Mouse (Mus musculus) forebrain, embryonic 13.5 days (tissue): ENCODE results near the gene Slc12a5. TPM values are rescaled to one million over a fixed set of nuclear protein-coding genes. Genes with fewer than 3 reads are reported as not detected.

Experiments
- ATAC-seq: fragments of 200-750 bp; cut with Nextera tagmentation; 2 replicates; pipeline ENCODE4 v1.8.0; 2017
- H3K27ac ChIP-seq: fragments of 300-500 bp; sonication (generic); 2 replicates; pipeline ENCODE4 v1.5.1; 2015; ENCODE audit warnings: inconsistent platforms, mild to moderate bottlenecking, moderate library complexity
- H3K27me3 ChIP-seq: fragments of 300-500 bp; sonication (generic); 2 replicates; pipeline ENCODE4 v1.6.1; 2015; ENCODE audit warnings: mild to moderate bottlenecking, inconsistent platforms
- H3K36me3 ChIP-seq: fragments of 300-500 bp; sonication (generic); 2 replicates; pipeline ENCODE4 v1.6.1; 2015; ENCODE audit warnings: mild to moderate bottlenecking, inconsistent platforms; ENCODE audit not compliant: poor library complexity, severe bottlenecking
- H3K4me1 ChIP-seq: fragments of 300-500 bp; sonication (generic); 2 replicates; pipeline ENCODE4 v1.6.1; 2015; ENCODE audit warnings: inconsistent platforms
- H3K4me2 ChIP-seq: fragments of 300-500 bp; sonication (generic); 2 replicates; pipeline ENCODE4 v1.6.1; 2015; ENCODE audit warnings: inconsistent platforms, mild to moderate bottlenecking, moderate library complexity
- H3K4me3 ChIP-seq: fragments of 300-500 bp; sonication (generic); 2 replicates; pipeline ENCODE4 v1.5.1; 2015; ENCODE audit warnings: mild to moderate bottlenecking, inconsistent platforms
- H3K9ac ChIP-seq: fragments of 300-500 bp; sonication (generic); 2 replicates; pipeline ENCODE4 v1.6.1; 2015; ENCODE audit warnings: mild to moderate bottlenecking, inconsistent platforms
- H3K9me3 ChIP-seq: fragments of 300-500 bp; sonication (generic); replicated peaks from 2 replicates; pipeline ENCODE4 v1.6.1; 2016; ENCODE audit warnings: inconsistent platforms
- WGBS: fragments of 180-500 bp; shearing (Covaris S2); methylation state at CpG from one replicate; pipeline ENCODE4 v1.1.7; 2015; 5-methylcytosine and 5-hydroxymethylcytosine counted together
- polyA plus RNA-seq: library from polyadenylated mRNA; unstranded; fragments of >200 nt; fragmentation: Nextera tagmentation; extraction: Ambion mirVana; gene quantifications from 2 replicates; pipeline ENCODE4 v1.2.1, GENCODE M21; 2015

Gene Slc12a5
- polyA plus RNA-seq, 1 experiment from 2014 or later = 5.7 TPM

DNA sequence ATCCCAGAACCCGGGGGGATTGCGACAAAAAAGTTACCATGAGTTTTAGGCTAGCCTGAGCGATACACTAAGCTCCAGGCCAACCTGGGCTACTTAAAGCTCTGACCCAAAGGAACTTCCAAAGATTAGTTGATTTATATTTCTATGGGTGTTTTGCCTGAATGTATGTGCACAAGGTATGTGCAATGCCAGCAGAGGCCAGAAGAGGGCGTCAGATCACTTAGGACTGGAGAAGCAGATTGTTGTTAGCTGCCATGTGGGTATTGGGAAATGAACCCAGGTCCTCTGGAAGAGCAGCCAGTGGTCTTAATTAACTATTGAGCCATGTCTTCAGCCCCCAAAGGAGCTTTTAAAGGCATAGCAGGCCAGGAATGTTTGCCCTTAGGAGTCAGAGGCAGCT lies 8.9 kb upstream of the Slc12a5 start:
- WGBS = 82% methylated on average over 4 of the region's 4 CpGs
- H3K9me3 ChIP-seq = no peaks in the 10 kb centered on the region; the same call in 1 of the 2 replicates
- no peak overlapping the region for H3K4me2 ChIP-seq
- ATAC-seq = no peak
- H3K27ac ChIP-seq = no peak overlapping the region
- H3K9ac ChIP-seq = no peak overlapping the region
- H3K27me3 ChIP-seq = peaks cover 87% of the 10 kb centered on the region
- H3K4me3 ChIP-seq = no peak overlapping the region
- H3K4me1 ChIP-seq = peaks cover 13% of the 10 kb centered on the region
- no peaks in the 10 kb centered on the region for H3K36me3 ChIP-seq

DNA sequence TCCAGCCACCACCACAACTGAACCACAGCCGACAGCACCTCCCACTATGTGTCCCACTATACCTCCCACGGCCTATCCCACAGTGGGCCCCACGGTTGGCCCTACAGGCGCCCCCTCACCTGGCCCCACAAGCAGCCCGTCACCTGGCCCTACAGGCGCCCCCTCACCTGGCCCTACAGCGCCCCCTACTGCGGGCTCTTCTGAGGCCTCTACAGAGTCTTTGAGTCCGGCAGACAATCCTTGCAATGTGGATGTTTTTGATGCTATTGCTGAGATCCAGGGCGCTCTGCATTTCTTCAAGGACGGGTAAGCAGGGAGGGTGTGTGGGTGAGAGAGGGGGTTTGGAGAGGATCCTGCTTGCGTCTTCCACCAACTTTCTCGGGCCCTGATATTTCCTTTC lies 8.2 kb upstream of the Slc12a5 start:
- Histone ChIP-seq H3K36me3 (no peaks in the 10 kb centered on the region), H3K9ac (no peak overlapping the region), H3K4me1 (peaks cover 13% of the 10 kb centered on the region), H3K4me3 (no peak overlapping the region), H3K4me2 (no peak overlapping the region), H3K9me3 (no peaks in the 10 kb centered on the region; the same call in 1 of the 2 replicates), H3K27me3 (peaks cover 80% of the 10 kb centered on the region), H3K27ac (no peak overlapping the region)
- 41% methylated on average over 13 of the region's 13 CpGs for WGBS
- no peak for ATAC-seq

DNA sequence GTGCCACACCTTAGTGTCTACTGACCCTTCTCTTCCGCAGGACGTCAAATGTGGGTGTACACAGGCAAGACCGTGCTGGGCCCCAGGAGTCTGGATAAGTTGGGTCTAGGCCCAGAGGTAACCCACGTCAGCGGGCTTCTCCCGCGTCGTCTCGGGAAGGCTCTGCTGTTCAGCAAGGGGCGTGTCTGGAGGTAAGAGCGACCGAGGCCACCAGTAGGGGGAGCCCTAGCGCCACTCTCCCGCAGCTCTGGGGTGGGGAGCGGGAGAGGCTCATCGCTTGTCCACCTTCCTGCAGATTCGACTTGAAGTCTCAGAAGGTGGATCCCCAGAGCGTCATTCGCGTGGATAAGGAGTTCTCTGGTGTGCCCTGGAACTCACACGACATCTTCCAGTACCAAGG lies 7.4 kb upstream of the Slc12a5 start:
- WGBS = 1% methylated on average over 21 of the region's 21 CpGs
- no peak overlapping the region for H3K27ac ChIP-seq
- no peaks in the 10 kb centered on the region; the same call in 1 of the 2 replicates for H3K9me3 ChIP-seq
- peaks cover 11% of the 10 kb centered on the region for H3K4me1 ChIP-seq
- peak; percentile 84 for ATAC-seq
- no peak overlapping the region for H3K9ac ChIP-seq
- H3K36me3 ChIP-seq = no peaks in the 10 kb centered on the region
- H3K4me2 ChIP-seq = peak overlapping the region; percentile 11
- H3K4me3 ChIP-seq = peak overlapping the region; percentile 10; the same call in 1 of the 2 replicates
- H3K27me3 ChIP-seq = peaks cover 73% of the 10 kb centered on the region

DNA sequence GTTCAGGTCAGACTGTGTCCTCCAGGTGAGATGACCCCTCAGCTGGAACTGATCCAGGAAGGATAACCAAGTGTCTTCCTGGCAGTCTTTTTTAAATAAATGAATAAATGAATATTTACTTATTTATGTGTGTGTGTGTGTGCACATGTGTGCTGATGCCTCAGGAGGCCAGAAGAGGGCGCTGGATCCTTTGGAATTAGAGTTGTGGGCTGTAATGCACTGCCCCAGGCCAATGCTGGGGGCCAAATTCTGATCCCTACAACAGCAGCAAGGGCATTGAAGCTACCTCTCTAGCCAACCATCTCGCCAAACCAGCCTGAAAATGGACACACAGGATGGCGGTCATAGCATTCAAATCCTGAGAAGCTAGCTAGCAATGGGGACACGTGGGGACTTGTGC lies 4.9 kb upstream of the Slc12a5 start:
- Histone ChIP-seq H3K4me1 (peaks cover 9% of the 10 kb centered on the region; the same call in 1 of the 2 replicates), H3K9ac (no peak overlapping the region), H3K9me3 (no peaks in the 10 kb centered on the region; the same call in 1 of the 2 replicates), H3K27ac (no peak overlapping the region), H3K36me3 (no peaks in the 10 kb centered on the region), H3K4me3 (no peak overlapping the region), H3K4me2 (no peak overlapping the region), H3K27me3 (peaks cover 48% of the 10 kb centered on the region)
- ATAC-seq = no peak
- 72% methylated on average over 4 of the region's 4 CpGs for WGBS

DNA sequence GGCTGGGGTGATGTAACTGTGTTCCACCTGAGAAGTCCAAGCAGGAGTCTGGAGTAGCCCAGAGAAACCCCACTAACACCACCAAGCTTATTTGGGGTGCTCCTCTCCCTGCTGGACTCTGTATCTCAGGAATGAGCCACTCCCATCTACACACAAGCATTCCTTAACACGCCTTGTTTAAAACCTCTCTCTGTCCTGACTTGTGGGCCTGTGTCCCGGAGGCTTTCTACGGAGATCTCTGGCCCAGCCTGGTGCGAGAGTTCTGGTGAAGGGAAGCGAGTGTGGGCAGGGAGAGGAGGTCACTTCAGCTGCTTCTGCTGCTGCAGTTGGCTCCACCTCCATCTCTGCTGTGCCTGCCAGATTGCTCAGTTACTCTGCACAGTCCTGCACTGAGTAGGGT lies 4.4 kb upstream of the Slc12a5 start:
- no peak overlapping the region for H3K4me3 ChIP-seq
- H3K4me2 ChIP-seq = no peak overlapping the region
- H3K9ac ChIP-seq = no peak overlapping the region
- no peaks in the 10 kb centered on the region; the same call in 1 of the 2 replicates for H3K9me3 ChIP-seq
- peaks cover 12% of the 10 kb centered on the region; the same call in 1 of the 2 replicates for H3K4me1 ChIP-seq
- no peak for ATAC-seq
- WGBS = 79% methylated on average over 5 of the region's 5 CpGs
- peaks cover 43% of the 10 kb centered on the region for H3K27me3 ChIP-seq
- H3K27ac ChIP-seq = no peak overlapping the region
- no peaks in the 10 kb centered on the region for H3K36me3 ChIP-seq

DNA sequence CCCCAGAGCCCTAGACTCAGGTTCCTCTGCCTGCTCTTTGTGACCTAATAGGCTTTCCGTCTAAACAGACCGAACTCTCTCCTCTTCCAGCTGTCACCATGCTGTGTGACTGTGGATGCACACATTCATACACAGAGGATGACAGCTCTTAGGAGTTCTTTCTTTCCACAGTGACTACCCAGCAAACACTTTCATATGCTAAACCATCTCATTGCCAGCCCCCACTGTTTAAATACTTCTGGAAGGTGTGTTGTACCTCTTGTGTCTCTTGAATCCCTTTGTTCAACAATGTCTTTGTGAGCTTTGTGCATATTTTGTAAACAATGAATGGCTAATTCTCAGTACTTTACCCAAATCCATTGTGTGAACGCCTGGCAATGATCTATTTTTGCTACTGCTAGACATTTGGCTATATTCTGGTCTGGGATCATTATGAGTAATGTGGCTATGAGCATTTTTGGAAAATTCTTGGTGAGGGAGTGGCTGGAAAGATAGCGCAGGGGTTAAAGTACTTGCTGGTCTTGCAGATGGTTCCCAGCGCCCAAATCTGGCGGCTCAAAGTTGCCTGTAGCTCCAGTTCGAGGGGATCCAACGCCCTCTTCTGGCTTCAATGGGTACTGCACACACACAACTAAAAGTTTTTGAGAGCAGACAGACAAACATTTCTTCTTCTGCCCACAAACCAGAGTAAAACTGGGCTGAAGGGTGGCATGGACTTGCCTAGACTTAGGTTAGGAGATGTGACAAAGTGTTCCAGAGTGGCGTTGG lies 2.9 kb upstream of the Slc12a5 start:
- Histone ChIP-seq H3K4me2 (no peak overlapping the region), H3K27me3 (peaks cover 28% of the 10 kb centered on the region), H3K27ac (no peak overlapping the region), H3K4me3 (no peak overlapping the region), H3K9ac (no peak overlapping the region), H3K36me3 (no peaks in the 10 kb centered on the region), H3K4me1 (peaks cover 17% of the 10 kb centered on the region; the same call in 1 of the 2 replicates), H3K9me3 (no peaks in the 10 kb centered on the region)
- no peak for ATAC-seq
- WGBS = 65% methylated on average over 9 of the region's 9 CpGs

DNA sequence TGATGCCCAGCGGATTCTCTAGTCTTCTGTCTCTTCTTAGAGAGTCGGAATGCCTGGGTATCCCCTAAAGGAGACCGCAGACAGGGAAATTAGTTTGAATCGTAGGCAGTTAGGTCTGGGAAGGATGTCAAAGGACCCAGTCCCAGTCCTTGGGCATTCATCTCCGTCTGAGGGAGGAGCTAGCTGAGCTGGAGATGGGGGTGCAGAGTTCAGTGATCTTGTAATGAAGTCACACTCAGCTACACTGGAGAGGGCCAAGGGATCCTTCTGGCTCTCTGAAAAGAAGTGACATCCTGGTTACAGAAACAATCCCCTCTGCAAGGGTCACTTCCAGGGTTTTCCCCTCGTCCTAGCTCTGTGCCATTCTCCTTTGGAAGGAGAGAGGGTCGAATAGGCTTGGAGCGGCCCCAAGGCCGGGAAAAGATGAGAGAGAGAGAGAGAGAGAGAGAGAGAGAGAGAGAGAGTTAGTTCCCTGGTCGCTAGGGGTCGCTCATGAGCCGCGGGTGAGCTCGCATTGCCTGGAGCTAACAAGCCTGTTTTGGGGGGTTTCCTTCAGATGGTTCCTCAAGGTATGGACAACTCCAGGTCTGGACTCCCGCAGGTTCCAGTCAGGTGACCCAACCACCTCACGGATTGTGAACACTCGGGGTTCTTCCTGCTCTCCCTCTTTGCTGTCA lies 1.0 kb downstream of the Slc12a5 start:
- WGBS = 11% methylated on average over 17 of the region's 17 CpGs

DNA sequence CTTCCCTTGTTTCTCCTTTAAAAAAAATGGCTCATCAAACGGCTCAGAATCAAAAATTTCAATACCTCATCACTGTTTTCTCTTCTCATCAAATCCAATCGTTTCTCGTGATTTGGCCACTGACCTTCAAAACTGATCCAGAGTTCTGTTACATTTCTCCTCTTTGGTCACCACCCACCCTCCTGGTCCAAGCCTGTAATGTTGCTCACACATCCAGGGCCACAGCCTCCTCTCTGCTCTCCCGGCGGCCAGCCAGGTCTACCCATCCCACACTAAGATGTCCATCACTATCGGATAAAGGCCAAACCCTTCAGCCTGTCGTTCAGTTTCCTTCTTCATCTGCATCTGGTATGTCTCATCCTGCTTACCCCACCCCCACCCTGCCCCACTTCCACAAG lies 1.6 kb downstream of the Slc12a5 start:
- WGBS = 55% methylated on average over 7 of the region's 7 CpGs
- ATAC-seq = no peak
- H3K9ac ChIP-seq = no peak overlapping the region
- H3K9me3 ChIP-seq = no peaks in the 10 kb centered on the region
- peaks cover 41% of the 10 kb centered on the region for H3K4me1 ChIP-seq
- H3K27me3 ChIP-seq = peaks cover 17% of the 10 kb centered on the region
- H3K4me2 ChIP-seq = no peak overlapping the region
- no peaks in the 10 kb centered on the region for H3K36me3 ChIP-seq
- H3K27ac ChIP-seq = no peak overlapping the region
- H3K4me3 ChIP-seq = 0 out of 2 replicates have a peak overlapping the region, but pooled peaks have one; percentile 53

More for the DNA sequence above, 1.0 kb downstream of the Slc12a5 start:
- no peak for ATAC-seq
- peak overlapping the region; percentile 64; the same call in 1 of the 2 replicates for H3K9ac ChIP-seq
- peaks cover 12% of the 10 kb centered on the region for H3K27me3 ChIP-seq
- no peak overlapping the region for H3K27ac ChIP-seq
- no peaks in the 10 kb centered on the region for H3K9me3 ChIP-seq
- H3K36me3 ChIP-seq = no peaks in the 10 kb centered on the region
- peak overlapping the region; percentile 61 for H3K4me2 ChIP-seq
- H3K4me1 ChIP-seq = peaks cover 38% of the 10 kb centered on the region
- peak overlapping the region; percentile 53 for H3K4me3 ChIP-seq

DNA sequence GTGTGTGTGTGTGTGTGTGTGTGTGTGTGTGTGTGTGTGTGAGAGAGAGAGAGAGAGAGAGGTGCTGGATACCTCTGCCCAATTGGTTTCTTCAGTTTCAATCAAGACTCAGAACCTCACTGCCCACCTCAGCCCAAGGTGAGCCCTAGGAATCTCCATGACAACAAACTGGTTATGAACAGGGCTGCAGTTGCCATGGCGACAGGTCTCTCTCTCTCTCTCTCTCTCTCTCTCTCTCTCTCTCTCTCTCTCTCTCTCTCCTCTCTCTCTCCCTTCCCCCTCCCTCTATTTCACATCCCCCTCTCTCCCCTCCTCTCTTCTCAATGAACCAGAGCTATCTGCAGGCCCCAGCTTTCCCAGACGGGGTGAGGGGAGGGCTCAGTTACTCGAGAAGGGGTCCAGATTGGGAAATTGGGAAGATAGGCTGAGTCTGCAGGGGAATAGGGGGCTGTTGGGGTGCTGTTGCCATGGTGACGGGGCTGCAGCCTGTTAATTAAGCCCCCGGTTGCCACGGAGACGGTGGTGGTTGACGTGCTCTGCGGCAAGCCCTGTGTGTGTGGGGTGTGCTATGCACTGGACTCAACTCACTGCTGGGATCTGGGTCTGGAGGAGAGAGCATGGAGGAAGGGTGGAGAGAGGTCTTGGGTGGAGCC lies 3.8 kb downstream of the Slc12a5 start:
- Histone ChIP-seq H3K27ac (peak overlapping the region; percentile 73), H3K4me1 (peaks cover 63% of the 10 kb centered on the region), H3K9me3 (no peaks in the 10 kb centered on the region), H3K4me2 (peak overlapping the region; percentile 40), H3K27me3 (peaks cover 39% of the 10 kb centered on the region), H3K36me3 (no peaks in the 10 kb centered on the region), H3K9ac (no peak overlapping the region), H3K4me3 (no peak overlapping the region)
- peak; percentile 65 for ATAC-seq
- WGBS = 19% methylated on average over 9 of the region's 9 CpGs

DNA sequence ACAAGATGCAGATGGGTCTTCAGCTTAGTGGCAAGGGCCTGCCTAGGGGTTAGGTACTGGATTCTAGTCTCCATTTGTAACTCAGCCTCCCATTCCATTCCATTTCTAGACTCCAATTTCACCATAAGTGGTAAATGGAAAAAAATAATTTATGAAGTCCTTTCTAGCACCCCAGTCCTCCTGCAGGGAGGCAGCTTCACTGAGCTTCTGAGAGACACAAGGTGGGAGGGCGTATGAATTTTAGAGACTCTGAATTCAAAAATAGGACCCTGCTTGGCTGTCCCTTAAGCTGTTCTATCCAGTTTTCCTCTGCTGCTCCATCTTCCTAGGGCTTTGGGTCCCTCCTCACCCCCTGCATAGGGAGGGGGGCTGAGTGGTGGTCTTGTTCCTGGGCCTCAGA lies 4.4 kb downstream of the Slc12a5 start:
- Histone ChIP-seq H3K9me3 (no peaks in the 10 kb centered on the region), H3K27ac (peak overlapping the region; percentile 73), H3K36me3 (no peaks in the 10 kb centered on the region), H3K27me3 (peaks cover 45% of the 10 kb centered on the region), H3K4me3 (no peak overlapping the region), H3K4me2 (peak overlapping the region; percentile 40), H3K4me1 (peaks cover 69% of the 10 kb centered on the region), H3K9ac (no peak overlapping the region)
- 83% methylated on average over 1 of the region's 1 CpGs for WGBS
- ATAC-seq = no peak

DNA sequence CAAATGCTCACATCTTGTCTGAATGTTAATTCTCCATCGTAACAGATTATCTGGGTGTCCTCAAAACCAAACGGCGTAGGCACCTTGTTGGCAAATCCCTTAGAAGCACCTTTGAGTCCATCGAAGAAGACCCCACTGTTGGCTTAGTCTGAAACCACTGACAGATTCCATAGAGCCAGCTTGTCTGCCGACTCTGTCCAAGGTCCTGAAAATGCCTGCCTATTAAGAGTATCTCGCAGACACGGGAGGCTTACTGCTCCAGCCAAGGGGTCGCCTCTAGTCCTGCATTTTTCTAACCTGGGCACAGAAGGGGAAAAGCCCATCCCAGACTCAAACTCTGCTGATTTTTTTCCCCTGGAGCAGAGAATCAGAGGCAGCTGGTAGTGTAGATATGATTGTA lies 5.8 kb downstream of the Slc12a5 start:
- WGBS = 19% methylated on average over 8 of the region's 8 CpGs
- Histone ChIP-seq H3K4me2 (no peak overlapping the region), H3K4me1 (peaks cover 72% of the 10 kb centered on the region), H3K27ac (no peak overlapping the region), H3K4me3 (no peak overlapping the region), H3K27me3 (peaks cover 59% of the 10 kb centered on the region), H3K36me3 (no peaks in the 10 kb centered on the region), H3K9me3 (no peaks in the 10 kb centered on the region), H3K9ac (no peak overlapping the region)
- no peak for ATAC-seq

DNA sequence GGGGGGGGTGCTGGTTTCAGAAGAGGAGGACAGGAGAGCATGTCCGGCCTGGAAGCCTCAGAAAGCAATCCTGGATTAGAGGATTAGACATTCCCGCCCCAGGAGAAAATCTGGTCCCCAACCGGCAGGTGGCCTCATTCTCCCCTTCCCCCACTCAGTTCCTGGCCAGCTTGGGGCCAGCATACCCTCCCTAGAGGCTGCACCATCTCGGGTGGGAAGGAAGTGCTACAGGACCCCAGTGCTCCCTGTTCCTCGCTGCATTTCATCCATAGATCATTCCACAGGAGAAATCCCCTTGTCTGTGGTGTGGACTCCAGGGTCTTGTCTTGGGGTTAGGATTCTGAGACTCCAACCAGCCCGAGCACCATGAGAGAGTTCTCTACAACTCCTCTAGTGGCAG lies 6.6 kb downstream of the Slc12a5 start:
- Histone ChIP-seq H3K4me3 (no peak overlapping the region), H3K9me3 (no peaks in the 10 kb centered on the region), H3K9ac (no peak overlapping the region), H3K36me3 (no peaks in the 10 kb centered on the region), H3K4me2 (peak overlapping the region; percentile 69; the same call in 1 of the 2 replicates), H3K4me1 (peaks cover 71% of the 10 kb centered on the region), H3K27ac (no peak overlapping the region), H3K27me3 (peaks cover 67% of the 10 kb centered on the region)
- WGBS = 9% methylated on average over 6 of the region's 6 CpGs
- no peak for ATAC-seq
